ENCODE assay signal across 21 mouse cellular contexts in the genomic region with DNA sequence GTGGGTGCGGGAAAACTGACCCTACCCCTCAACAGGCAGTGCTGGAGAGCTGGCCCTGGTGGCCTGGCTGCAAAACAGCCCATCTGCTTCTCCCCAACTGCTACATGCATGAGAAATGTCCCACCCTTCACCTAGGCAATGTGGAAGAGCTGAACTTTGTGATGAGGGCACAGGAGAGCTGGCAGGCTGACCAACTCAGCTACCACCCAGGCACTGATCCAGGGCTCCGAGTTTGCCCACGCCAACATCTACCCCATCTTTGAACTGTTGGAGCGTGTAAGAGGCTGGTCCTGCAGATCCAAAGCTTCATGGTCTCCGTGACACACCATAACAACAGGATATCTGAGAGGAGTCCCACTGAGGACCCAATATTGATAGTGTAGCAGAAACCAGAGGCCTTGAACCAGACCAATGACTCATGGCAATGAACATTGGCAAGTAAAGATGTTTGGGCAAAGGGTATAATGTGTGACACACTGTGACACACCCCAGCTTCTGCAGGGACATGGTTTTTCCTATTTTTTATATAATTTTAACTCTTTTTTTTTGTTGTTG. TPM values are rescaled to one million over a fixed set of nuclear protein-coding genes. Genes with fewer than 3 reads are reported as not detected.
DNase-seq lines count a peak whose midpoint lies in the region; ATAC-seq and TF ChIP-seq lines count a peak whose summit lies in the region.
"Had no signal": no experiment of that assay in that cellular context is flagged by ENCODE, and none has a peak within 500 bp of the region (broad histone marks: within the 10 kb centered on the region; RNA-seq: fewer than 3 reads in every experiment).

No protein-coding gene starts in this region.

- H3K27me3 ChIP-seq in kidney, embryonic 16.5 days (ENCODE audit: insufficient read depth, low read length), result no peaks in the 10 kb centered on the region
- H3K27me3 ChIP-seq in thymus, adult 2 months (ENCODE audit: control insufficient read depth, insufficient read depth, low read length), result no peaks in the 10 kb centered on the region
- no peaks in the 10 kb centered on the region for H3K27me3 ChIP-seq in hindbrain, postnatal 0 days (ENCODE audit: insufficient read depth, low read length)
- H3K27me3 ChIP-seq: forebrain, embryonic 13.5 days; lung, embryonic 15.5 days; megakaryocyte, embryonic 14.5 days; midbrain, embryonic 13.5 days had no signal

- no peaks in the 10 kb centered on the region for H3K4me1 ChIP-seq in kidney, embryonic 16.5 days (ENCODE audit: insufficient read depth, low read length)
- peaks cover 32% of the 10 kb centered on the region for H3K4me1 ChIP-seq in thymus, adult 2 months (replicated peaks; ENCODE audit: control insufficient read depth, insufficient read depth, low read length)
- H3K4me1 ChIP-seq in hindbrain, postnatal 0 days (ENCODE audit: insufficient read depth, low read length), result no peaks in the 10 kb centered on the region
- H3K4me1 ChIP-seq: forebrain, embryonic 13.5 days; lung, embryonic 15.5 days; midbrain, embryonic 13.5 days had no signal

- no peak overlapping the region for H3K27ac ChIP-seq in kidney, embryonic 16.5 days (ENCODE audit: low read length)
- no peak overlapping the region for H3K27ac ChIP-seq in thymus, adult 2 months (ENCODE audit: control insufficient read depth, insufficient read depth, low read length)
- H3K27ac ChIP-seq in hindbrain, postnatal 0 days, result no peak overlapping the region
- H3K27ac ChIP-seq: forebrain, embryonic 13.5 days; heart, embryonic 10.5 days; hindbrain, embryonic 14.5 days; liver, embryonic 14.5 days; lung, embryonic 15.5 days; midbrain, embryonic 13.5 days had no signal

- no peak for ATAC-seq in kidney, embryonic 16.5 days (ENCODE audit: low FRiP score, low TSS enrichment)
- ATAC-seq in hindbrain, postnatal 0 days, result no peak
- ATAC-seq: forebrain, embryonic 13.5 days; midbrain, embryonic 13.5 days had no signal

- no peaks in the 10 kb centered on the region for H3K36me3 ChIP-seq in kidney, embryonic 16.5 days (ENCODE audit: insufficient read depth, low read length)
- H3K36me3 ChIP-seq in thymus, adult 2 months (ENCODE audit: control insufficient read depth, insufficient read depth, low read length), result no peaks in the 10 kb centered on the region
- no peaks in the 10 kb centered on the region for H3K36me3 ChIP-seq in hindbrain, postnatal 0 days (ENCODE audit: insufficient read depth, low read length)
- H3K36me3 ChIP-seq: heart, embryonic 10.5 days; lung, embryonic 15.5 days; midbrain, embryonic 13.5 days had no signal

- H3K9me3 ChIP-seq in kidney, embryonic 16.5 days (ENCODE audit: low read length), result 0 out of 2 replicates have a peak, but pooled peaks cover 4% of the 10 kb centered on the region
- no peaks in the 10 kb centered on the region for H3K9me3 ChIP-seq in hindbrain, postnatal 0 days (ENCODE audit: low read length)
- H3K9me3 ChIP-seq: forebrain, embryonic 13.5 days; heart, embryonic 10.5 days; lung, embryonic 15.5 days; midbrain, embryonic 13.5 days had no signal

- WGBS in kidney, embryonic 16.5 days, result 80% methylated on average over 5 of the region's 5 CpGs
- over 99% methylated on average over 5 of the region's 5 CpGs for WGBS in thymus, adult 2 months
- WGBS in hindbrain, postnatal 0 days, result 88% methylated on average over 5 of the region's 5 CpGs

- H3K4me3 ChIP-seq in kidney, embryonic 16.5 days (ENCODE audit: low read length), result no peak overlapping the region
- no peak overlapping the region for H3K4me3 ChIP-seq in thymus, adult 2 months (ENCODE audit: control insufficient read depth, insufficient read depth, low read length)
- H3K4me3 ChIP-seq in hindbrain, postnatal 0 days (ENCODE audit: low read length), result no peak overlapping the region
- H3K4me3 ChIP-seq: forebrain, embryonic 13.5 days; heart, embryonic 10.5 days; lung, embryonic 15.5 days; midbrain, embryonic 13.5 days had no signal

- TF ChIP-seq CTCF in thymus, adult 2 months (IDR thresholded peaks at IDR 0.05; ENCODE audit: borderline replicate concordance, control insufficient read depth, extremely low read depth, insufficient read depth, low read length, poor library complexity), result 0 out of 2 replicates have a peak, but pooled peaks have one; percentile 27
- no peak for TF ChIP-seq CTCF in hindbrain, postnatal 0 days (IDR thresholded peaks at IDR 0.05; ENCODE audit: low read depth)

- no peak overlapping the region for H3K4me2 ChIP-seq in kidney, embryonic 16.5 days (replicated peaks; ENCODE audit: low read depth, low read length)
- no peak overlapping the region for H3K4me2 ChIP-seq in hindbrain, postnatal 0 days (ENCODE audit: low read depth, low read length)
- H3K4me2 ChIP-seq: forebrain, embryonic 13.5 days; hindbrain, embryonic 14.5 days; lung, embryonic 15.5 days; midbrain, embryonic 13.5 days had no signal

- H3K9ac ChIP-seq in kidney, embryonic 16.5 days (replicated peaks; ENCODE audit: low read length), result no peak overlapping the region
- H3K9ac ChIP-seq in hindbrain, postnatal 0 days (replicated peaks; ENCODE audit: low read length), result no peak overlapping the region
- H3K9ac ChIP-seq: forebrain, embryonic 13.5 days; hindbrain, embryonic 14.5 days; liver, embryonic 14.5 days; lung, embryonic 15.5 days; midbrain, embryonic 13.5 days had no signal

- no peak for TF ChIP-seq POLR2A in thymus, adult 2 months (IDR thresholded peaks at IDR 0.05; ENCODE audit: control insufficient read depth, extremely low read depth, insufficient read depth, low read length, poor library complexity)

- peak; percentile 59 for DNase-seq in adrenal gland, adult 2 months
- DNase-seq in adrenal gland, postnatal 4 days (ENCODE audit: low spot score in 2 of 2), result no peak
- peak; percentile 82 for DNase-seq in kidney, adult 11 months
- no peak for DNase-seq in thymus, adult 2 months
- DNase-seq in thymus, postnatal 10 days (ENCODE audit: low spot score in 2 of 2), result no peak
- DNase-seq in hindbrain, postnatal 0 days (ENCODE audit: low spot score), result no peak
- no peak for DNase-seq in yolk sac, embryonic 10.5 days (ENCODE audit: low spot score)
- DNase-seq: cerebellum, adult 18-20 months; heart, postnatal 4 days; layer of hippocampus, adult 9-11 months; lung, postnatal 36 days; right cerebral cortex, postnatal 25 days; spleen, adult 18-20 months had no signal

RNA-seq across cellular contexts. Expression of a gene that starts 19.7 kb away (rescaled TPM):
- 10 to 100 TPM; 21.1 to 24.2 TPM for total RNA-seq in adrenal gland, adult 2 months (2021)
- 6.8 and 11.5 TPM in 2 replicates for polyA plus RNA-seq in adrenal gland, adult 2 months (2012; rRNA removed)
- 10 to 100 TPM; 17.4 to 19.3 TPM for total RNA-seq in adrenal gland, postnatal 4 days (2021)
- 9.6 and 10.3 TPM in 2 replicates for polyA plus RNA-seq in kidney, embryonic 16.5 days (2015; fragmentation: Nextera tagmentation; extraction: Ambion mirVana)
- 45.4 and 50.0 TPM in 2 replicates for polyA plus RNA-seq in thymus, adult 2 months (2012; rRNA removed)
- total RNA-seq in hindbrain, postnatal 0 days (2014; rRNA removed), result 3.9 and 4.1 TPM in 2 replicates
- 3.4 and 3.6 TPM in 2 replicates for polyA plus RNA-seq in hindbrain, postnatal 0 days (2015; fragmentation: Nextera tagmentation; extraction: Ambion mirVana)

Comparison
In these comparisons a context has a peak if more than half of its experiments do, and no peak if none do; other contexts are left out.
1. DNase-seq: peak in adrenal gland, adult 2 months (single experiment) and kidney, adult 11 months (single experiment); none in adrenal gland, postnatal 4 days (0 of 2), thymus, adult 2 months (single experiment), thymus, postnatal 10 days (0 of 2), hindbrain, postnatal 0 days (single experiment) and yolk sac, embryonic 10.5 days (single experiment).